Mouse (Mus musculus): Measurements from ENCODE around the gene Cdkal1. TPM values are rescaled to one million over a fixed set of nuclear protein-coding genes. Genes with fewer than 3 reads are reported as not detected.

Cdkal1 gene
- polyA plus RNA-seq, 1 experiment, result 7.2 TPM

DNA sequence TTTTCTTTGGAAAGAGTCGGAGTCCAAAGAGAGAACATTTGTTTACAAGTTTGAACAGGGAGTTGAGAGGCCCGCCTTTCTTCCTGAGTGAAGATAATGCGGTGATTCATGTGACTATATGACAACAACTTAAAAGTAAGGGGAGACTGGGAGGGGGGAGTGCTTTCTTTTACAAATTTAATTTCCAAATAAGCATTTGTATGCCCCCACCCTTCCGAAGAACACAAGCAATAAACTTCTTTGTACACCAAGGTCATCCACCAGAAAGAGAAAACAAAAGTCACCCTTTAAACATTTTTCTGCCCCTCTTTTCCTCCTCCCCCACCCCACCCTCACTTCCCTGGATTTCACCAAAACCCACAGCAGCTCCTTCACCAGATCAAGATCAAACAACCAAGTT lies 577.3 kb downstream of the Cdkal1 start:
- TF ChIP-seq POLR2A (IDR thresholded peaks at IDR 0.05; ENCODE audit: borderline replicate concordance, extremely low read depth, insufficient read depth, insufficient read length, poor library complexity, severe bottlenecking) (no peak), CTCF (IDR thresholded peaks at IDR 0.05; ENCODE audit: borderline replicate concordance, extremely low read depth, insufficient read depth, insufficient read length) (no peak)
- no peak for DNase-seq (ENCODE audit: low read depth)

DNA sequence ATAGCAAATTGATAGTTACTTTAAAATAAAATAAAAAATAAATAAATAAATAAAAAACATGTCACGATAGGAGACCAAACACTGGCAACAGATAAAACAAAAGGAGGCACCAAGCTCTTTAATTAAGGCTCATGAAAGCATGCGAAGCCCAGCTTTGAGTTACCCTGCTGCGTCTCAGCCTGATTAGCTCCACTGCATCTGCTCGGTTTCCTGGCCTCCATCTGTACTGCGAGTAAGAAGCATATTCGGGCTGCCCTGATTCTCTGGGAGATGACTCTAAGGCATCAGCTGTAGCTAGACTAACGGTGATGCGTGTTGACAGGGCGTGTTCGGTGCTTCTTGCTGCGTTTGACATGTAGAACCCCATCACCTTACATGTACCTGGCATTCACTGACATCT lies 581.2 kb downstream of the Cdkal1 start:
- DNase-seq (ENCODE audit: low read depth), result peak; percentile 95
- TF ChIP-seq CTCF (IDR thresholded peaks at IDR 0.05; ENCODE audit: borderline replicate concordance, extremely low read depth, insufficient read depth, insufficient read length), result no peak
- TF ChIP-seq POLR2A (IDR thresholded peaks at IDR 0.05; ENCODE audit: borderline replicate concordance, extremely low read depth, insufficient read depth, insufficient read length, poor library complexity, severe bottlenecking), result no peak

DNA sequence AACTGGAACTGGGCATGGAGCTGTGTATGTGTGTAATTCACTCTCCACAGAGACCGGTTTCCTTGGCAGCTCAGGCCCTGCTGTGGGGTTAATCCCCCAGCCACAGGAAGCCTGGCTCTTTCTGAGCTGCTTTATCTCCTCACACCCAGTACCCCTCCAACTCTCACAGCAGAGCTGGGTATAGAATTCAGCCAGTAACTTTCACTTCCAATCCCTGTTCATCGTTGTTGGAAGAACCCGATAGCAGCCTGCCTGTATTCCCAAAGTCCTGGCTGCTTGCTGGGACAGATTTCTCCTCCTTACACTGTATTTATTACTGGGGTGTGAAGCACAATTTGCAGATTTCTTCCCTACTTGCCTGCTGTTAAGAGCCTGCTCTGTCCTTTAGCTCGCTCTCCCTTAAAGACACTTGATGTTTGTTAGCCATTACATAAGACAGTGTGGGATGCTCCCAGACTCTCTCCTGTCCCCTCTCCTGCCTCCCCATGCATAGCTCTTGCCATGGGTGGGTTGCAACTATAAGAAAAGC lies 581.7 kb downstream of the Cdkal1 start:
- no peak for TF ChIP-seq CTCF (IDR thresholded peaks at IDR 0.05; ENCODE audit: borderline replicate concordance, extremely low read depth, insufficient read depth, insufficient read length)
- no peak for TF ChIP-seq POLR2A (IDR thresholded peaks at IDR 0.05; ENCODE audit: borderline replicate concordance, extremely low read depth, insufficient read depth, insufficient read length, poor library complexity, severe bottlenecking)
- DNase-seq (ENCODE audit: low read depth), result peak; percentile 88

DNA sequence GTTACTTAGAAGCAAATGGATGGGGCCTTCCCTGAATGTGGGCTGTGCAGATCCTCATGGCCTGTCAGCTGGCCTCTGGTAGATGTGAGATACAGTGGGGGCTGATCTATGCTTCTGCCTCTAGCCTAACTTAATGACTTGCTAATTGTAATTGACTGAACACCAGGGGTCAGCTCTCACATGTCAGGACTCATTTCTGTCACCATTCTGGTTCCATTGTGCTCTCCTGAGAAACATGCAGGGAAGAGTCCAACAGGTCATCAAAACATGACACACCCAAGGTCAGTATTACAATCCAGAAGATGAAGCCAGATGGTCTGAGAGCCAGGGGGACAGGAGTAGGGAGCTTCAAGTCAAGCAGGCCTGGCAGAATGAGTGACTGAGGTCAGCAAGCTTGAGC lies 584.0 kb downstream of the Cdkal1 start:
- TF ChIP-seq CTCF (IDR thresholded peaks at IDR 0.05; ENCODE audit: borderline replicate concordance, extremely low read depth, insufficient read depth, insufficient read length) (no peak), POLR2A (IDR thresholded peaks at IDR 0.05; ENCODE audit: borderline replicate concordance, extremely low read depth, insufficient read depth, insufficient read length, poor library complexity, severe bottlenecking) (no peak)
- DNase-seq (ENCODE audit: low read depth), result peak; percentile 40

DNA sequence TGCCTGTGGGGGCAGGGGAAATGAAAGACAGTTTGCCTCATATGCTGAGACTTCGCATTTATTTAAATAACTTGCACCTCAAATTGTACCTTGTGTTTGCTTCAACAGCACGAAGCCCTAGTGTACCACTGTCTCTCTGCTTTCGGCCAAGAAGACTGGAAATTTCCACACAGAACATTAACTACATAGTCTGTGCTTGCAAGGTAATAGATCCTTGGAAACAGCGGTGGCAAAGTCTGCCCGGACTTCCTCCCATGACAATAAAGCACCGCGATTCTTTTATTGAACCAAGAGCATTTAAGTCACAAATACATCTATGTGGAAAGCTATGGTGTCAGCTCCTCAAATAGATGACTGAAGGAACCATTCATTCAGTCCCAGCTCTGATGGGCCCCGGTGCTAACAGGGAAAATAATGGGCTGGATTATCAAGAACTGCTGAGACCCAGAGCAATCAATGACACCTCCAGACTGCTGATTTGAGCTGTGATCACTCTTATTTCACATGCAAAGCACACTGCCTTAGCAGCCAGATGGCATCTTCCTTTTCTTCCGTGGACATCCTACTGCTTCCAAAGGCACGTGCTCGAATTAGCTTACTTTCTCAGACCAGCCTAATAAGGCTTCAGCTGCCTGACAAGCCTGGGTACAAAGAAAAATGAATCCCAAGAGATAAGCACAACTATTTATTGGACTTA lies 591.3 kb downstream of the Cdkal1 start:
- DNase-seq (ENCODE audit: low read depth), result peak; percentile 86
- TF ChIP-seq POLR2A (IDR thresholded peaks at IDR 0.05; ENCODE audit: borderline replicate concordance, extremely low read depth, insufficient read depth, insufficient read length, poor library complexity, severe bottlenecking), result no peak
- TF ChIP-seq CTCF (IDR thresholded peaks at IDR 0.05; ENCODE audit: borderline replicate concordance, extremely low read depth, insufficient read depth, insufficient read length), result no peak

DNA sequence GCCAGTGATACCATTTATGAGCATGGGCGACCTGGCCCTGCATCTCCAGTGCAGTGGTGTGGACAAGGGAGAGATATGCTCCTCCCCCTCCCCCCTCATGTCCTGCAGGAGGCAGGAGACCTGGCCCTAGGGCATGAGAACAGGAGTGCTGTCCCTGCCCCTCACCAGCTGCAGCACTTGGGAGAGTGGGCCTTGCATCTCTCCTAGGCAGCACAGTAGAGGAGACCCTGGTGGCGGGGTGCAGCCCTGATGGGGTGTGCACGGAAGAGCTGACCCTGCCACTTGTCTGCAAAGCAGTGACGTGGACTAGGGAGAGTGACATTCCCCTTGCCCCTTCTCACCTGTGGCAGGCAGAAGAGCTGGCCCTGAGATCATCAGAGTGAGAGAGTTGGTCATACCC lies 593.3 kb downstream of the Cdkal1 start:
- TF ChIP-seq CTCF (IDR thresholded peaks at IDR 0.05; ENCODE audit: borderline replicate concordance, extremely low read depth, insufficient read depth, insufficient read length) (no peak), POLR2A (IDR thresholded peaks at IDR 0.05; ENCODE audit: borderline replicate concordance, extremely low read depth, insufficient read depth, insufficient read length, poor library complexity, severe bottlenecking) (no peak)
- DNase-seq (ENCODE audit: low read depth), result no peak

DNA sequence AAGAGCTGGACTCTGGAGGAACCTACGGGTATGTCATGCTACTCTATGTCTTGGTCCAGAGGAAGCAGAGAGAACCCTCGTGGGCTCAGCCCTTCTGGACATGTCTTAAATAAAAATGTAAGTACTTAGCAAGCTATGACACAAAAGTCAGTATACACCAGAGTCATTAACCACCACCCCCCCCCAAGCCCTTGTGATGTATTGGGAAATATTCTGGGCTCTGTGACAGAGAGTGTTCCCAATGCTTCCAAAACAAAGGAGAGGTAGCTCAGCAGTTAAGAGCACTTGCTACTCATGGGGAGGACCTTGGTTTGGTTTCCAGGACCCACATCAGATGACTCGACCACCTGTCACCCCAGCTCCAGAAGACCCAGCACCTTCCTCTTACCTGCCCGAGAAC lies 606.9 kb downstream of the Cdkal1 start:
- DNase-seq (ENCODE audit: low read depth), result no peak
- TF ChIP-seq POLR2A (IDR thresholded peaks at IDR 0.05; ENCODE audit: borderline replicate concordance, extremely low read depth, insufficient read depth, insufficient read length, poor library complexity, severe bottlenecking) (no peak), CTCF (IDR thresholded peaks at IDR 0.05; ENCODE audit: borderline replicate concordance, extremely low read depth, insufficient read depth, insufficient read length) (no peak)

DNA sequence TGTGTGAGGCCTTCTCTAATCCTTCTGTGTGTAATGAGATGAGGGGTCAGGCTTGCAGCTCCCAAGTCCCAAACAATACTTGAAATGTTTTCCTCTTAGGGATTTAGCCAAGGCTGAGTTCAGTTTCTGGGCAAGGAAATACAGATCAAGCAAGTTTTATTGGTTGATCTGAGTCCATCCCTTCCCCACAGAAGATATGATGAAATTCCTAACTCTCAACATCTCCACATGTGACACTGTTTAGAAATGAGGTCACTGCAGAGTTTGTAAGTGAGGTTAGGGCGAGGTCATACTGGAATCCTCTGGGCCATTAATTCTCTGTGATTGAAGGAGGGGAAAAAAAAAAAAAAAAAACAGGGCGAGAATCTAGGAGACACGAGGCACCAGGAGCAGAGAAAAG lies 607.7 kb downstream of the Cdkal1 start:
- no peak for DNase-seq (ENCODE audit: low read depth)
- TF ChIP-seq CTCF (IDR thresholded peaks at IDR 0.05; ENCODE audit: borderline replicate concordance, extremely low read depth, insufficient read depth, insufficient read length) (no peak), POLR2A (IDR thresholded peaks at IDR 0.05; ENCODE audit: borderline replicate concordance, extremely low read depth, insufficient read depth, insufficient read length, poor library complexity, severe bottlenecking) (no peak)

DNA sequence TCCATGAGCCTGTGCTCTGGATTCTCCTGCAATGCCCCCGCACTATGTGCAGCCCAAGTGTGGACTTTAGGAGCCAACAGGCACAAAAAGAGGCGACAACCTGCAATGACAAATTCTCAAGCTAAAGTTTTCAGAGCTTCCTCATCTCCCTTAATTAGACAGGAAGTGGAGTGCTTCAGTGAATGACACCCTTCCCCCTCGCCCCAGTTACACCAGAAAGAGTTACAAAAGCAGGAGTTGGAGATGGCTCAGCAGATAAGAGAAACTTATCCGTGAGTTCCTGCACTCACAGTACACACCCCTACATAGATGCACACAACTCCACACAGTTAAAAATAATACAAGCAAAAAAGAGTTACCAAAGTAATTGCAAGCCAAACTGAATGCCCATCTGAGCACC lies 620.4 kb downstream of the Cdkal1 start:
- TF ChIP-seq POLR2A (IDR thresholded peaks at IDR 0.05; ENCODE audit: borderline replicate concordance, extremely low read depth, insufficient read depth, insufficient read length, poor library complexity, severe bottlenecking) (no peak), CTCF (IDR thresholded peaks at IDR 0.05; ENCODE audit: borderline replicate concordance, extremely low read depth, insufficient read depth, insufficient read length) (no peak)
- DNase-seq (ENCODE audit: low read depth), result no peak

DNA sequence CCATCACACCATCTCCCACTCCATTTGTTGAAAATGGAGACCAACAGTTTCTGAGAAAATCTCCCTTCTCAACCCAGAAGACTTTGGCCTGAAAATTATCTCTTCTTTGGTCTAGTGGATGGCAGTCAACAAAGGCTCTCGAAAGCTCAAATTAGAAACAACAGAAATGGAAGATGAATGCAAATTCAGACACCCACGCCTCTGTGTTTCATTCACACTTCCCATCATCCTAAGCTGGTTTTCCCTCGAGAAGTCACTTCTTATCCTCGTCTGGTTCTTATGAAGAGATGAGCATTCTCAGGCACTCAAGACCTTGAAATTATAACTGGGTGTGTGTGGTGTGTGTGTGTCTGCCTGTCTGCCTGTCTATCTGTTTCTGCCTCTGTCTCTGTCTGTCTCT lies 621.0 kb downstream of the Cdkal1 start:
- TF ChIP-seq POLR2A (IDR thresholded peaks at IDR 0.05; ENCODE audit: borderline replicate concordance, extremely low read depth, insufficient read depth, insufficient read length, poor library complexity, severe bottlenecking) (no peak), CTCF (IDR thresholded peaks at IDR 0.05; ENCODE audit: borderline replicate concordance, extremely low read depth, insufficient read depth, insufficient read length) (no peak)
- no peak for DNase-seq (ENCODE audit: low read depth)

DNA sequence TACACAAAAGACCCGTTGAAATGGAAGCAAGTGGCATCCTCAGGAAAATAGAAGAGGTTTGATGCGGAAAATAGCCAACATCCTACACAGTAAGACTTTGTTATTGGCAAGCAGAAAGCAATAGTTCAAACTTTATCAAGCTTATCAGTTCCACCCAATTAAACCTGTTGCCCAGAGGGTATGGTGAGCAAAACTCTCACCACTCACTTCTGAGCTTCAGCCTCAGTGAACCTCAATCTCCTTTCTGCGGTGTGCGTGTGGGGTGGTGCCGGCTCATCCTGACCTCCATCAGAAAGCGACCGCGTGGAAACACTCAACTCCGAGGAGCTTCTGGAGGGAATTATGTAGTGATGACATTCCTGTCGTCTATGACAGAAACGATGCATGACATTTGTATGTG lies 621.5 kb downstream of the Cdkal1 start:
- peak; percentile 30 for DNase-seq (ENCODE audit: low read depth)
- TF ChIP-seq POLR2A (IDR thresholded peaks at IDR 0.05; ENCODE audit: borderline replicate concordance, extremely low read depth, insufficient read depth, insufficient read length, poor library complexity, severe bottlenecking), result no peak
- TF ChIP-seq CTCF (IDR thresholded peaks at IDR 0.05; ENCODE audit: borderline replicate concordance, extremely low read depth, insufficient read depth, insufficient read length), result no peak

DNA sequence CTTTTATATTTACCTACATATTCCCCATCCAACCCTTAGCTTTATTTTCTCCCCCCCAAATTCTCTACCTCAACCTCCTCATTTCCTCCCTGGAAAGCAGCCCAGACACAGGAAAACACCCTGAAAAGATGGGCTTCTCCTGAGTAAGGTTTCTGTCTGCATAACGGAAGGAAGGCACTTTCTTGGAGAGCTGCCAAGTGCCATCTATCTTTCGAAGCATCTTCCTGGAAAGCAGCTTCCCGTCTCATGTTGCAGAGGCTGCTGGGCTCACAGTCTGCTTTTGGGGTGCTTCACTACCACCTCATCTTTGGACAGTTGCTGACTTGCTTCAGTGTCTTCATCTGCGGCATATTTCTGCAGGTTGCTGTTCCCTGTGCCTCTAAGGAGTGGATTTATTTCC lies 622.8 kb downstream of the Cdkal1 start:
- TF ChIP-seq POLR2A (IDR thresholded peaks at IDR 0.05; ENCODE audit: borderline replicate concordance, extremely low read depth, insufficient read depth, insufficient read length, poor library complexity, severe bottlenecking) (no peak), CTCF (IDR thresholded peaks at IDR 0.05; ENCODE audit: borderline replicate concordance, extremely low read depth, insufficient read depth, insufficient read length) (no peak)
- peak; percentile 77 for DNase-seq (ENCODE audit: low read depth)

All from brain, embryonic 14.5 days (tissue).